Mouse (Mus musculus) small intestine, adult 2 months (tissue): ENCODE measurements at regions not wholly inside any gene's neighbourhood (a gene's known extent, or its start where the extent isn't known, plus 50 kb on each side); places are given as distances from the start of the nearest gene placed in this dataset.

ENCODE experiments used
- CTCF ChIP-seq: fragments of 200-500 bp; IDR thresholded peaks from 2 replicates; pipeline ENCODE4 v1.5.1; 2012; ENCODE audit warnings: low read depth, mild to moderate bottlenecking, control low read depth, inconsistent platforms, low read length, moderate library complexity, mixed read lengths; ENCODE audit not compliant: insufficient replicate concordance, insufficient read length; ENCODE audit errors: extremely low read depth
- POLR2A ChIP-seq: fragments of 200-500 bp; IDR thresholded peaks from 2 replicates; pipeline ENCODE4 v1.6.1; 2012; ENCODE audit warnings: low read depth, mild to moderate bottlenecking, control low read depth, inconsistent platforms, low read length, moderate library complexity

- TF ChIP-seq CTCF (no peak), POLR2A (no peak)
These were observed 94.9 kb downstream of the Arl4a start for GRCm38 (mm10) chr12:39942910-39943309.
